Mouse (Mus musculus) heart, embryonic 12.5 days (tissue): ENCODE measurements around the gene Insm1. TPM values are rescaled to one million over a fixed set of nuclear protein-coding genes. Genes with fewer than 3 reads are reported as not detected.

Experiments
- ATAC-seq: fragments of 200-750 bp; cut with Nextera tagmentation; 2 replicates; pipeline ENCODE4 v1.8.0; 2017; ENCODE audit warnings: moderate TSS enrichment, moderate library complexity; ENCODE audit not compliant: insufficient number of reproducible peaks, low FRiP score
- H3K27ac ChIP-seq: fragments of 300-500 bp; sonication (generic); 2 replicates; pipeline ENCODE4 v1.5.1; 2016; ENCODE audit warnings: mild to moderate bottlenecking, moderate library complexity; ENCODE audit not compliant: poor library complexity, severe bottlenecking
- H3K27me3 ChIP-seq: fragments of 300-500 bp; sonication (generic); replicated peaks from 2 replicates; pipeline ENCODE4 v1.6.1; 2016; ENCODE audit warnings: mild to moderate bottlenecking, moderate library complexity
- H3K36me3 ChIP-seq: fragments of 300-500 bp; sonication (generic); 2 replicates; pipeline ENCODE4 v1.6.1; 2016; ENCODE audit warnings: mild to moderate bottlenecking, moderate library complexity
- H3K4me1 ChIP-seq: fragments of 300-500 bp; sonication (generic); replicated peaks from 2 replicates; pipeline ENCODE4 v1.6.1; 2016; ENCODE audit warnings: mild to moderate bottlenecking
- H3K4me2 ChIP-seq: fragments of 300-500 bp; sonication (generic); 2 replicates; pipeline ENCODE4 v1.6.1; 2016; ENCODE audit warnings: mild to moderate bottlenecking, moderate library complexity
- H3K4me3 ChIP-seq: fragments of 300-500 bp; sonication (generic); 2 replicates; pipeline ENCODE4 v1.5.1; 2016; ENCODE audit warnings: mild to moderate bottlenecking
- H3K9ac ChIP-seq: fragments of 300-500 bp; sonication (generic); 2 replicates; pipeline ENCODE4 v1.6.1; 2016; ENCODE audit warnings: mild to moderate bottlenecking, moderate library complexity
- H3K9me3 ChIP-seq: fragments of 300-500 bp; sonication (generic); replicated peaks from 2 replicates; pipeline ENCODE4 v1.6.1; 2016; ENCODE audit warnings: mild to moderate bottlenecking, moderate library complexity
- WGBS: fragments of 180-500 bp; shearing (Covaris S2); methylation state at CpG from one replicate; pipeline ENCODE4 v1.1.7; 2016; 5-methylcytosine and 5-hydroxymethylcytosine counted together
- polyA plus RNA-seq: library from polyadenylated mRNA; unstranded; fragments of >200 nt; fragmentation: Nextera tagmentation; extraction: Ambion mirVana; gene quantifications from 2 replicates; pipeline ENCODE4 v1.2.1, GENCODE M21; 2016

Insm1 gene
- polyA plus RNA-seq, 1 experiment from 2014 or later, result not detected

DNA sequence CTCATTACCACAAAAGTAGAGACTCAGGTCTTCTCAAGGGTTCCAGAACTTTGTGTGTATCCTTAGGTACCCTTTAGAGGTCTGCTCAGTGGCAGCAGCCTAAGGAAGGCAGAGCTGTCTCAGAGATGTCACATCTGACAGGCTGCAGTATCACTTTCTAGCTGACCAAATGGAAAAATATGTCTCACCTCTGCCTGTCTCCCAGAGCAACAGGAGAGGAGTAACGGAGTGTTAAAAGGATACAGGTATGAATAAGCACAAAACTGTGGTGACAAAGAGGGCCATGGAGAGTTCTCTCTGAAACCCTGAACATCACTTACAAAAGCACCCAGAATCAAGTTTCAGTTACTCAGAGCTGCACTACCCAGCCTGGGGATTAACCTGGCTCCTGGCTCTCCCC is 32.7 kb downstream of the Insm1 start:
- H3K36me3 ChIP-seq, result peaks cover 3% of the 10 kb centered on the region; the same call in 1 of the 2 replicates
- H3K27me3 ChIP-seq, result no peaks in the 10 kb centered on the region
- H3K4me2 ChIP-seq, result no peak overlapping the region
- no peak for ATAC-seq
- no peak overlapping the region for H3K4me3 ChIP-seq
- WGBS, result 67% methylated on average over 1 of the region's 1 CpGs
- no peaks in the 10 kb centered on the region for H3K9me3 ChIP-seq
- no peak overlapping the region for H3K27ac ChIP-seq
- H3K9ac ChIP-seq, result no peak overlapping the region
- H3K4me1 ChIP-seq, result peaks cover 18% of the 10 kb centered on the region

DNA sequence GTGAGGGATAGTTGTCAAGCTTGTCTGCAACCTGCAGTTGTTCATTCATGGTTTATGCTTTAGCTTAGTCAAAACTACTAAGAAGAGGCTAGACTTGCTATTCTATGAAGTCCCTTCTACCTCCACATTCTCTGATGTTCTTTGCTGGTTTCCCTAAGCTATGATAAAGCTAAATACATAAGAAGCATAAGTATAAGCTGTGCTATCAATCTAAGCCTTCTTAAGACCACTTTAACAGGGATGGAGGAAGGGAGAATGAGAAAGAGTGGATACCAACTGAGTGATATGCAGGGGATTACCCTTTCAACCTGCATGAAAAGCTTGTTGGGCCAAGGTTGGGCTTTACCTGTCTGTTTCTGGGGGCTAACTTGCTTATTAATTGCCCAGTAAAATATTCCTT is 33.9 kb downstream of the Insm1 start:
- H3K4me3 ChIP-seq, result no peak overlapping the region
- no peaks in the 10 kb centered on the region for H3K27me3 ChIP-seq
- ATAC-seq, result no peak
- no peak overlapping the region for H3K9ac ChIP-seq
- H3K9me3 ChIP-seq, result no peaks in the 10 kb centered on the region
- H3K27ac ChIP-seq, result no peak overlapping the region
- no peaks in the 10 kb centered on the region for H3K36me3 ChIP-seq
- peaks cover 22% of the 10 kb centered on the region for H3K4me1 ChIP-seq
- H3K4me2 ChIP-seq, result no peak overlapping the region

DNA sequence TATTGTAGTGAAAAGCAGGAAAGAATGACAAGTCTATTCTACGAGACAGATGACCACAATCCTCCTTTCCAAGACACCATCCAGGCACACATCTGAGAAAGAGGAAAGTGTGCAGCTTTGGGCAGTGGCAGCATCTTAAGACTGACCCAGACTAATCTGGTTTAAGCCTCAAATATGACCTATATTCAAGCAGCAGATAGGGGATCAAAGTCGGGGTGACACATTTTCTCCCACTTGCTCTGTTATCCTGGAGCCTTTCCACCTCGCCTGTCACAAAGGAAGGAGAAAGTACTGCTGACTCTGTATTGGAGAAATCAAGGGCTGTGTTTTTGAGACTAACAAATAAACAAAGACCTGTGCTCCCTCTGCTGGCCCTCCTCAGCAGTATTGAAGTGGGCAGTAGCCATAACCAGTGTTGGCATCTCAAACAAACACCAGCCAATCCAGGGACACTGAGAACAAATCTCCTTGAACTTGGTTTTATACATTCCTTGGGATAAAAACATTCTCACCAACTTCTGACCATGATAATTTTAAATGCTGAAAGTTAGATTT is 34.7 kb downstream of the Insm1 start:
- WGBS, result 52% methylated on average over 3 of the region's 3 CpGs
- Histone ChIP-seq H3K27ac (no peak overlapping the region), H3K9me3 (no peaks in the 10 kb centered on the region), H3K9ac (no peak overlapping the region), H3K36me3 (no peaks in the 10 kb centered on the region), H3K4me3 (no peak overlapping the region), H3K4me2 (no peak overlapping the region), H3K4me1 (peaks cover 22% of the 10 kb centered on the region), H3K27me3 (no peaks in the 10 kb centered on the region)
- no peak for ATAC-seq

DNA sequence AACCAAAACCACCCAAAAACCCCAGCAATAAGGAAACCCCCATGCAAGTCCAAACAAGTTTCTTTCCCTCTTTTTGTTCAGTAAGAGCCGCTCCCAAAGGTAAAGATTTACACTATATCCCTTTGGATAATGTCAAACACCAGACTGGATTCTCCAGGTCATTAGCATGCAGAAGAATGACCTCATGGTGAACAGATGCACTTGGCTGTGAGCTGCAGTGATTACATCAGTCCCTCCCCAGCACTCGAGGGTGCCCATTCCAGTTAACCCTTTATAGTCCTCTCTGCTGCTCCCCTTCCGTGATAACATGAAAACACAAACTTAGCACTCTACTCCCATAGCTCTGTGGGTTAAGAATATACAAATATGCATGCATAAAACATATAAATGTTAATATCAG is 35.3 kb downstream of the Insm1 start:
- H3K27me3 ChIP-seq, result no peaks in the 10 kb centered on the region
- no peak overlapping the region for H3K4me2 ChIP-seq
- H3K4me1 ChIP-seq, result peaks cover 22% of the 10 kb centered on the region
- no peak overlapping the region for H3K27ac ChIP-seq
- 33% methylated on average over 3 of the region's 3 CpGs for WGBS
- ATAC-seq, result no peak
- no peaks in the 10 kb centered on the region for H3K9me3 ChIP-seq
- no peaks in the 10 kb centered on the region for H3K36me3 ChIP-seq
- no peak overlapping the region for H3K4me3 ChIP-seq
- no peak overlapping the region for H3K9ac ChIP-seq

DNA sequence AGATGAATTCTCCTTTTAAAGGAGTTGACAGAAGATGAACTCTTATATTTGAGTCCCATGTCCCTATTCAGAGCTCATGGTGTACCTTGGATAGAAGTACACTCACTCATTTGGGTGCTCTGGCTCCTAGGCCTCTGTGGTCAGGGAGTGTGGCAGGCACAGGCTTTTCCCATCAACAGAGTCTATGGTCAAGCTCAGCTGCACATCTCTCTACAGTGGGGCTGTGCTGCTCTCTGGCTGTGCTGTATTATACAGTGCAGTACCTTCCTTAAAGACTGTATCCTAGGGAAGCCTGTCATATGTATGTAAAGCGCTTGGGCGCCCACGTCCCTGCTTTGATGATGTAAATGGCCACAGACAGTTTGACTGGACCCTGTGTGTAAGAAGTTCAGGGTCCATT is 35.9 kb downstream of the Insm1 start:
- H3K36me3 ChIP-seq, result no peaks in the 10 kb centered on the region
- WGBS, result 72% methylated on average over 3 of the region's 3 CpGs
- no peak overlapping the region for H3K4me3 ChIP-seq
- no peak overlapping the region for H3K4me2 ChIP-seq
- no peaks in the 10 kb centered on the region for H3K9me3 ChIP-seq
- ATAC-seq, result no peak
- H3K27me3 ChIP-seq, result no peaks in the 10 kb centered on the region
- H3K4me1 ChIP-seq, result peaks cover 27% of the 10 kb centered on the region
- H3K27ac ChIP-seq, result no peak overlapping the region
- H3K9ac ChIP-seq, result no peak overlapping the region

DNA sequence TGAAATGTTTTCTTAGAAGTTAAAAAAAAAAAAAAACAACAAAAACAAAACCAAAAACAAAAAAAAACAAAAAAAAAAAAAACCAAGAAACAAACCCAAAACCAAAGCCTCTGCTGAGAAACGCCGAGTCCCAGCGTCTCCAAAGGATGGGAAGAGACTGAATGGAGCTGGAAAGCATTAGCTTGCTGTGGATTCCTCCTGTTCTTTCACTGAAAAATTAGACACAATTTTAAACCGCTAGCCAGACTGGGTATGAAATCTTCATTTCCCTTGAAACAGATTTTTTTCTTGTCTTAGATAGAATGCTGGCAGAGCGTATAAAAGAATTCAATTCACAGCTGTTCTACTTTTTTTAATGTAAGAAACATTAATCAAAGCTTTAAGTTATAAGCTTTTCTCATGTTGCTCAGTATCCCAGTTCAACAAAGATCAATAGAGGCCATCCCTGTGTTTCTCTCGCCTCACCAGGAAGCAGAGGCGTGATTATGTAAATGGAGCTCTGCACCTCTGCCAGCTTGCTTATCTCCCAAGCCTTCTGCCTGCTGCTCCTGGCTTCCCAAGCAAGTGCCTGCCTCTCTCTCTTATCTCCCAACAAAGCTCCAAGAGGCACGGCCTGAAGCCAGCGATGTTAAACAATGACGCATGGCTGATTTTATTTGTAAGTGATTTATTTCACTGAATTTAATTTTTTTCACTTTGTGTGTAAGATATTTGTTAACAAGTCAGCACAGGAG is 37.2 kb downstream of the Insm1 start:
- Histone ChIP-seq H3K27me3 (no peaks in the 10 kb centered on the region), H3K4me2 (peak overlapping the region; percentile 40; the same call in 1 of the 2 replicates), H3K9ac (no peak overlapping the region), H3K36me3 (no peaks in the 10 kb centered on the region), H3K9me3 (no peaks in the 10 kb centered on the region), H3K4me1 (peaks cover 27% of the 10 kb centered on the region), H3K27ac (no peak overlapping the region), H3K4me3 (no peak overlapping the region)
- ATAC-seq, result peak; percentile 64; the same call in 1 of the 2 replicates
- 17% methylated on average over 10 of the region's 10 CpGs for WGBS

DNA sequence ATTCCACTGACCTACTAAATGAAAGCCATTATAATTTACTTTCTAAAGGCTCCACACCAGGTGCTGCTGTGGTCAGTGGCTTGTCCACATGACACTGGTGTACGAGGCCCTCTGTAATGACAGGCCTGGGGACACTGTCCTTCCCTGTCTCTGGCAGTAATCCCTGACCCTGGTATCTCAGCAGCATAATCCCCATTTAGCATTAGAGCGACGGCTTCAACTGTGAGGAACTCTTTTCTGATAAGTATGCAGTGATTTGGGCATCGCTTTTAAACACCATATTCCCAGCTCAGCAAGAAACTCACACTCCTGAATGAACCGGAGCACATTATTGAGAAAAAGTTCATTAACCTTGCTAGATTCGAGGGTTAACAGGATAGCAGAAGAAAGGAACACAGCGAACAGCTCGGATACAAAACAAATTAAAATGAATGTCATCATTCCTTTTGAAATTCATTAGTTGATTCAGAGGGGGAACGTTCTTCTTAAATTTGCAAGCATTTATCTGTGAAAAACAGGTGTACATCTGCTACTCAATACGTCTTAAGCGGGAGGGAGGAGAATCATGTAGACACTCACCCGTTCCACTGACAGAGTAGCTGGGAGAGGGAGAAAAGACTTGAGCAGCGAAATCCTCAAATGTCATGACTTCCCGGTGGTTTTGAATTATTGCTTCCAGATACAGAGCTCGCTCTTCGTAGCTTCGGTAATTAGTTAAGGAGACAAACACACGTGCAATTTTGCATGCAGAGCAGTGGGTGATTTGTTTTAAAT is 38.3 kb downstream of the Insm1 start:
- Histone ChIP-seq H3K4me2 (no peak overlapping the region), H3K36me3 (no peaks in the 10 kb centered on the region), H3K27me3 (no peaks in the 10 kb centered on the region), H3K4me3 (no peak overlapping the region), H3K9me3 (no peaks in the 10 kb centered on the region), H3K9ac (0 out of 2 replicates have a peak overlapping the region, but pooled peaks have one; percentile 1), H3K4me1 (peaks cover 29% of the 10 kb centered on the region), H3K27ac (no peak overlapping the region)
- 51% methylated on average over 18 of the region's 18 CpGs for WGBS
- ATAC-seq, result no peak

DNA sequence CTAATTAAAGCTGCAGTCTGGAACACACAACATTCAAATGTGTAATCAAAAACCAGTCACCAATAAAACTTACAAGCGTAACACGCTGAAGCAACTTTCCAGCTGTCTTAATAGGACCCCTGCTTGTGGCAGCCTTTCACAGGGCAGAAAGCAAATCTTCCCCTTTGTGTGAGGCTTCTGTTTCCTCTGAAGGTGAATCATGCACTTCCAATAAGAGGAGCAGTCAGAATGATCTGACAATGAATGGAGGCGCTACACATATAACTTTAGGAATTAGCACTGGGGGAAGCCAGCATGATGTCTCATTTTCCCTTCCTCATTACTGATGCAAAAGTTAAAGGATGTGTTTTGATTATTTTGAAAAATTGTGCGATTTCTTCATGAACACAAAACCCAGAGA is 39.4 kb downstream of the Insm1 start:
- 93% methylated on average over 4 of the region's 4 CpGs for WGBS
- Histone ChIP-seq H3K27ac (no peak overlapping the region), H3K9me3 (no peaks in the 10 kb centered on the region), H3K27me3 (no peaks in the 10 kb centered on the region), H3K4me1 (peaks cover 33% of the 10 kb centered on the region), H3K36me3 (no peaks in the 10 kb centered on the region), H3K4me3 (no peak overlapping the region), H3K4me2 (no peak overlapping the region), H3K9ac (no peak overlapping the region)
- ATAC-seq, result no peak

DNA sequence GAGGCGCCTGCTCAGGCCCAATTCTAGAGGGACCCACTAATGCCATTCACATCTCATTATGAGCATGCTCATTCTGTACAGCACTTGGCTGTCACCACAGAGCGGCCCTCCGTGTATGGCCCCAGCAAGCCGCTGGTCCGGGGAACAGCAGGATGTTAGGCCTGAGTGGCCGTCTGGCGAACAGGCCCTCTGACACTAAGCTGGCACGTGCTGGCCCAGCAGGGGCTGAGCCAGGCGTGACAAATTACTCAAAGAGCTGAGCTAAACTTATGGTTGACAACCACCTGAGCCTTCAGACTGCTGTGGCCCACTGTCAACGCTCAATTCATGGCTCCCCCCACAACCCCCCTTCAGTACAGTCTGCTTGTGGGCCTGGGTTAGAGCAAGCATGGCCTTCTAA is 40.5 kb downstream of the Insm1 start:
- Histone ChIP-seq H3K27ac (no peak overlapping the region), H3K4me1 (peaks cover 28% of the 10 kb centered on the region), H3K36me3 (no peaks in the 10 kb centered on the region), H3K9me3 (no peaks in the 10 kb centered on the region), H3K9ac (no peak overlapping the region), H3K4me3 (no peak overlapping the region), H3K4me2 (no peak overlapping the region), H3K27me3 (no peaks in the 10 kb centered on the region)
- 34% methylated on average over 10 of the region's 10 CpGs for WGBS
- no peak for ATAC-seq

DNA sequence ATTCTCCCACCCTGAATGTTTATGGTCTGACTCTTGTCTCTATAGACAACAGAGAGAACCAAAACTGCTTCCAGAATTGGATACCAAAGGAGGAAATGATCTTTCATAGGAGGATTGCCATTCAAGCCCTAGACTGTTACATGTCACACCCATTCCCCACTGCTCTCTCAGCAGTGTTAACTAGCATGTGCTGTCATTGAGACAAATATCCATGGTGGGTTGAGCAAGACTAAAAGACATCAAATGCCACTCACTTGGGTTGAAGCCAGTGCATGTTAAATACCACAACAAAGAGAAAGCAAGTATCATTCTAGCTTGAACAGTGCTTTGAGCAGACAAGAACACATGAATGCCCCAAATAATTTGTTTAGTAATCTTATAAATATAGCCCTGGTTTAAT is 41.2 kb downstream of the Insm1 start:
- Histone ChIP-seq H3K27me3 (no peaks in the 10 kb centered on the region), H3K9ac (no peak overlapping the region), H3K36me3 (no peaks in the 10 kb centered on the region), H3K4me3 (no peak overlapping the region), H3K9me3 (no peaks in the 10 kb centered on the region), H3K4me1 (peaks cover 23% of the 10 kb centered on the region), H3K4me2 (no peak overlapping the region), H3K27ac (no peak overlapping the region)
- no peak for ATAC-seq

DNA sequence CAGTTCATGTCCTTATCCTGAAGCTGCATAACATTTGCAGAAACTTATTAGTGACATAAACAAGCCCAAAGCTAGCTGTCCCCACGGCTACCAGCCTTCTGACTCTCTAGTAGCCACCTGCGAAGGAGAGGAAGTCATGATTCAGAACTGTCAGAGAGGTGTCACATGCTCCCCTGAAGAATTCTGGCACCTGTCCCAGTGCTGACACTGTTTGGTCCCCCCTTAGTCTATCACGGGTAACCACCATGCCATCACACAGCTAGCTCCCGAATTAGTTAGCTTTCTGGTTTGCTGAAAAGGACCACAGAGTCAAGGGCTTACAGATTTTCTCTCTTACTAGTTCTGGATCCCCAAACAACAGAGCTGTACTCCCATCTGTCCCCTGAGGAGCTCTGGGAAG is 43.3 kb downstream of the Insm1 start:
- H3K9ac ChIP-seq, result no peak overlapping the region
- H3K27me3 ChIP-seq, result no peaks in the 10 kb centered on the region
- H3K4me1 ChIP-seq, result 0 out of 2 replicates have a peak, but pooled peaks cover 10% of the 10 kb centered on the region
- no peaks in the 10 kb centered on the region for H3K9me3 ChIP-seq
- WGBS, result 56% methylated on average over 4 of the region's 4 CpGs
- H3K4me3 ChIP-seq, result no peak overlapping the region
- no peak for ATAC-seq
- peaks cover 4% of the 10 kb centered on the region; the same call in 1 of the 2 replicates for H3K36me3 ChIP-seq
- H3K27ac ChIP-seq, result no peak overlapping the region
- no peak overlapping the region for H3K4me2 ChIP-seq
